Mouse (Mus musculus) CH12.LX (cell line): ENCODE data around the gene Lrrc8c.

Experiments
- CTCF ChIP-seq, 2 experiments: IDR thresholded peaks in 1 of 2; conservative IDR thresholded peaks in 1 of 2; 2 replicates each; pipeline ENCODE4 v1.5.1; 2011 to 2012; ENCODE audit warnings: low read depth in 2 of 2, low read length in 2 of 2, improper control_type of control experiment in 1 of 2, inconsistent platforms in 1 of 2, mild to moderate bottlenecking in 1 of 2, moderate library complexity in 1 of 2
- E2F4 ChIP-seq: IDR thresholded peaks from 2 replicates; pipeline ENCODE4 v1.6.1; 2011; ENCODE audit warnings: low read depth, low read length, improper control_type of control experiment; ENCODE audit not compliant: insufficient replicate concordance
- POLR2A ChIP-seq: IDR thresholded peaks from 2 replicates; pipeline ENCODE4 v1.6.1; 2011; ENCODE audit warnings: low read depth, mild to moderate bottlenecking, improper control_type of control experiment, low read length
- POLR2AphosphoS2 ChIP-seq: IDR thresholded peaks from 2 replicates; pipeline ENCODE4 v1.6.1; 2011; ENCODE audit warnings: low read depth, low read length, improper control_type of control experiment
- RCOR1 ChIP-seq: conservative IDR thresholded peaks from 2 replicates; pipeline ENCODE4 v1.6.1; 2012; ENCODE audit warnings: low read depth, mild to moderate bottlenecking, inconsistent platforms, low read length, improper control_type of control experiment
- TCF12 ChIP-seq: IDR thresholded peaks from 2 replicates; pipeline ENCODE4 v1.6.1; 2014; ENCODE audit warnings: low read depth, mild to moderate bottlenecking, inconsistent platforms, low read length, improper control_type of control experiment

- TF ChIP-seq POLR2A (no peak), POLR2AphosphoS2 (no peak), RCOR1 (no peak), E2F4 (no peak), CTCF (conservative IDR thresholded peaks at IDR 0.05 in 1 of 2, IDR thresholded peaks at IDR 0.05 in 1 of 2; ENCODE audit: low read depth in 2 of 2, low read length in 2 of 2) (no peak), TCF12 (no peak)
Observed at GRCm38 (mm10) chr5:105520442-105520965, 1.3 kb downstream of the Lrrc8c start.
